Mouse (Mus musculus) thymus, adult 2 months (tissue): ENCODE measurements at regions not wholly inside any gene's neighbourhood (a gene's known extent, or its start where the extent isn't known, plus 50 kb on each side); places are given as distances from the start of the nearest gene placed in this dataset.

Experiments
- DNase-seq: peaks from one replicate; pipeline ENCODE4 v3.0.0; 2021
- H3K27ac ChIP-seq: fragments of 200-500 bp; 2 replicates; pipeline ENCODE4 v1.5.1; 2012; ENCODE audit warnings: low read length, control low read depth; ENCODE audit not compliant: control insufficient read depth, insufficient read depth
- H3K27me3 ChIP-seq: fragments of 200-500 bp; 2 replicates; pipeline ENCODE4 v1.6.1; 2012; ENCODE audit warnings: mild to moderate bottlenecking, low read length, moderate library complexity, mixed read lengths; ENCODE audit not compliant: control insufficient read depth, insufficient read depth
- H3K36me3 ChIP-seq: fragments of 200-500 bp; 2 replicates; pipeline ENCODE4 v1.6.1; 2012; ENCODE audit warnings: mild to moderate bottlenecking, low read length, moderate library complexity; ENCODE audit not compliant: control insufficient read depth, insufficient read depth
- H3K4me1 ChIP-seq: fragments of 200-500 bp; replicated peaks from 2 replicates; pipeline ENCODE4 v1.6.1; 2012; ENCODE audit warnings: low read length; ENCODE audit not compliant: control insufficient read depth, insufficient read depth
- H3K4me3 ChIP-seq: fragments of 200-500 bp; 2 replicates; pipeline ENCODE4 v1.5.1; 2012; ENCODE audit warnings: mild to moderate bottlenecking, low read length, control low read depth, moderate library complexity; ENCODE audit not compliant: control insufficient read depth, insufficient read depth
- CTCF ChIP-seq: fragments of 200-500 bp; IDR thresholded peaks from 2 replicates; pipeline ENCODE4 v1.5.1; 2012; ENCODE audit warnings: mild to moderate bottlenecking, control low read depth, low read length, moderate library complexity, borderline replicate concordance; ENCODE audit not compliant: control insufficient read depth, poor library complexity, insufficient read depth; ENCODE audit errors: extremely low read depth
- POLR2A ChIP-seq: fragments of 200-500 bp; IDR thresholded peaks from 2 replicates; pipeline ENCODE4 v1.6.1; 2012; ENCODE audit warnings: mild to moderate bottlenecking, low read length, control low read depth, moderate library complexity; ENCODE audit not compliant: control insufficient read depth, poor library complexity, insufficient read depth; ENCODE audit errors: extremely low read depth
- WGBS: fragments of 180-500 bp; shearing (Covaris S2); methylation state at CpG from one replicate; pipeline ENCODE4 v1.1.7; 2018; 5-methylcytosine and 5-hydroxymethylcytosine counted together

DNA sequence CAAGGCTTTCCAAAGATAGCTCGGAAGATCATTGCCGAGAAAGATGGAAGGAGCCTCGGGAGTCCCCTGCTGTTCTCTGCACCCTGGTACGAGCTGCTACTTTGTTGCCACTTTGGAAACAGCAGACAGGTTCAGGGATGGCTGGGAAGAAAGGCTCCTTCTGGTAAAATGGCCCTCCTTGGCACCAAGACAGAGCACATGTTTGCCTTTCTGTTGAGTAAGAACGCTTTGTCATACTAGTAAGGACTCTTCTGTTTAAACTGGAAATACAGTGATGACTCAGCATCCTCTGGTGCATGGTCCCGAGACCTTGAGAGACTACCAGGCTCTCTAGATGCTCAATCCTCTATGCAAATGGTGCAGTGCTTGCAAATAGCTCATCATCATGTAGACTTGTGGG is 118.2 kb upstream of the Dyrk2 start:
- 80% methylated on average over 6 of the region's 6 CpGs for WGBS
- no peak for DNase-seq
- Histone ChIP-seq H3K4me3 (no peak overlapping the region), H3K4me1 (peaks cover 4% of the 10 kb centered on the region; the same call in 1 of the 2 replicates), H3K36me3 (no peaks in the 10 kb centered on the region), H3K27me3 (no peaks in the 10 kb centered on the region), H3K27ac (no peak overlapping the region)
- TF ChIP-seq POLR2A (no peak), CTCF (no peak)

DNA sequence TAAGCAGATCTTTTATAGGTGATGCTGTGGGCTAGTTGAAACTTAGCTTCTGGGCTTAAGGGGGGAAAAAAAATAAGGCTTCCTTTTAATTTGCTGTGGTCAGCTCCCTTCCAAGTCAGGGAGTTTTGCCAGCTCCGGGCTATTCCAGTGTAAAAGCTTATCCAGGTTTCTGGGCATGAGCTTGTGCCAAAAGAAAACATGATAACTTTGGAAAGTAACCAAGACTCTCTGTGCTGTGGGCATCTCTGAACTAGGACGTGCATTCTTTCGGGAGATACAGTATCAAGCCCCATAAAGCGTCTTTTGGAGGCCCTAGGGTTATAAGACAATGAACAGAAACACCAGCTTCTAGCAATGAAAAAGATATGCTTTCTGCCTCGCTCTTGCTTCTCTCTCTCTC is 114.6 kb upstream of the Dyrk2 start:
- TF ChIP-seq POLR2A (no peak), CTCF (no peak)
- DNase-seq = no peak
- H3K4me3 ChIP-seq = no peak overlapping the region
- H3K27ac ChIP-seq = no peak overlapping the region
- WGBS = 97% methylated on average over 5 of the region's 5 CpGs
- no peaks in the 10 kb centered on the region for H3K27me3 ChIP-seq
- peaks cover 8% of the 10 kb centered on the region for H3K4me1 ChIP-seq
- H3K36me3 ChIP-seq = no peaks in the 10 kb centered on the region

DNA sequence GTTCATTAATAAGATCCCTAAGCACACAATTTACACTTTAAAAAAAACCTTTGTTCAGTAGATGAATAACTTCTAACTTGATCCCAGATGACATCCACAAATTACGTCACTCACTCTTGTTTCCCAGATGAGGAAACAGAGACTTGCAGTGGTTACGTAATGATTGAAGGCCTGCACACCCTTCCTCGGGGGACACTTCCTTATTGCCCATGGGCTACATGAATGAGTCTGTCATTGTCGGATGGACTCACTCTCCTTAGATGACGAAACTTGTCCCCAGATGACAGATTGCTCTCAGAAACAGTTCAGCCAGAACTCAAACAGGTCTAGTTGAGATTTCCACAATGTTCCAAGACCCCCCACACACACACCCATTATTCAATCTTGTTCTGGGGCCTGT is 111.4 kb upstream of the Dyrk2 start:
- DNase-seq = no peak
- Histone ChIP-seq H3K4me3 (no peak overlapping the region), H3K27ac (no peak overlapping the region), H3K36me3 (no peaks in the 10 kb centered on the region), H3K4me1 (peaks cover 34% of the 10 kb centered on the region), H3K27me3 (no peaks in the 10 kb centered on the region)
- 92% methylated on average over 5 of the region's 5 CpGs for WGBS
- TF ChIP-seq POLR2A (no peak), CTCF (no peak)

DNA sequence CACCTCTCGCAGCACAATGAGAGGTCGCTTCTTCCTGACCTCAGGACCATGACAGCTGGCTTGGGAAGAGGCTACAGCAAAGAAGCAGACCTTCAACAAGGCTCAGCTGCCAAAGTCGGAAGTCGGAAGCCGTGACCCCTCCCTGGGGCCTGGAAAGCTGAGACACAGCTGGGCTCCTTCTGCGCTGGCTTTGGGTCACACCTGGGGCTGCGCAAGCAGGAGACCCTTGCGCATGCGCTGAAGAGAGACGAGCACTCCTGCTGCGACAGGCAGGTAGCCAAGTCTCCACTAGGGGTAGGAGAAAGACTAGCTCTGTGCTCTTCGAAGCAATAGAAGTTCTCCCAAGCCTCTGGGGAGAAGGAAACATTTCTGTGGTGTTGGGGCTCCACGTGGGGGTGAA is 109.3 kb upstream of the Dyrk2 start:
- peaks cover 48% of the 10 kb centered on the region for H3K4me1 ChIP-seq
- H3K4me3 ChIP-seq = no peak overlapping the region
- H3K36me3 ChIP-seq = no peaks in the 10 kb centered on the region
- no peak overlapping the region; the same call in 1 of the 2 replicates for H3K27ac ChIP-seq
- no peaks in the 10 kb centered on the region for H3K27me3 ChIP-seq
- TF ChIP-seq CTCF (0 out of 2 replicates have a peak, but pooled peaks have one; percentile 57), POLR2A (no peak)
- 90% methylated on average over 13 of the region's 13 CpGs for WGBS
- DNase-seq = peak; percentile 58

DNA sequence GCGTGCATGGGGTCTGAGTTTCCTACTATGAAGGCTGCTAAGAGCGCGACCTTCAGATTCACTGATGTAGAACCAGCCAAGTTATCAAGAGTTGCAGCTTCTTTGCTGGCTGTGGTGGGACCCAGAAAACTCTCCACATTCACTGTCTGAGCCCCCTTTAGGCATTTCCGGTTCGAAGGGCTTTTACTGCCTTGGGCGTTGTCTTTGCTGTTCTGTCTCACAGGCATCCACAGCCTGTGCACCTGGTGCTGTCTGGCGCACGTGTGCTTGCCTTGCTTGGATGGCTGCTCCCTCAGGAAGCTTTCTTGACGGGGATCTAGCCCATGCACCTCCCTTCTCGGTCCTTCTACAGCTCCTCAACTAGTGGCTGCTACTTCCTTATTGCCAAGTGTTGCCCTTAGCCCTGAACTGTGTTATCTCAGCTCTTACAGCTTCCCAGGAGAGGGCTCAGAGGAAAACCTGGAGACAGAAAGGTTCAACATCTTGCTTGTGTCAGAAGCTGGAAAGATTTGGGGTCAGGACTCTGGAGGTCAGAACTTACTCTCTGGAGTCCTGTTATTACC is 108.3 kb upstream of the Dyrk2 start:
- H3K27ac ChIP-seq = peak overlapping the region; percentile 85
- no peak overlapping the region for H3K4me3 ChIP-seq
- peak; percentile 64 for DNase-seq
- 40% methylated on average over 10 of the region's 10 CpGs for WGBS
- no peaks in the 10 kb centered on the region for H3K27me3 ChIP-seq
- no peaks in the 10 kb centered on the region for H3K36me3 ChIP-seq
- TF ChIP-seq CTCF (no peak), POLR2A (no peak)
- peaks cover 48% of the 10 kb centered on the region for H3K4me1 ChIP-seq

DNA sequence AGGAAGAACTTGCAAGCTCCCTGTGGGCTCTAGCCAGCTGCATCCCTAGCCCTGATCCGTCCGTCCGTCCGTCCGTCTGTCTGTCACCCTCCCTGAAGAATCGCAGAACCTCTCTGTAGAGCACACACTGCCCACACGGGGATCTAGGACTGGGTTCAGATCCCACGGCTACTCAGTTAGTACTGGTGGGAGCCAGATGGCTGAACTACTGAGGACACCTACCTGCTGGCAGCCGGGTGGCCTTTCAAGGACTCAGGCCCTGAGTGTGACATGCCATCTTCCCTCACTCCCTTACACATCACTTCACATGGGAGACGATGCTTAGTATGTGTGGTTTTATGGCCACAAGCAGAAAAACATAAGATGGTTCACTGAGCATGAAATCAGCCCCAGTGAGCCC is 106.4 kb upstream of the Dyrk2 start:
- peaks cover 51% of the 10 kb centered on the region for H3K4me1 ChIP-seq
- peak overlapping the region; percentile 5; the same call in 1 of the 2 replicates for H3K27ac ChIP-seq
- 48% methylated on average over 10 of the region's 10 CpGs for WGBS
- no peak for DNase-seq
- TF ChIP-seq CTCF = no peak
- no peak for TF ChIP-seq POLR2A
- no peak overlapping the region for H3K4me3 ChIP-seq
- H3K36me3 ChIP-seq = no peaks in the 10 kb centered on the region
- no peaks in the 10 kb centered on the region for H3K27me3 ChIP-seq

DNA sequence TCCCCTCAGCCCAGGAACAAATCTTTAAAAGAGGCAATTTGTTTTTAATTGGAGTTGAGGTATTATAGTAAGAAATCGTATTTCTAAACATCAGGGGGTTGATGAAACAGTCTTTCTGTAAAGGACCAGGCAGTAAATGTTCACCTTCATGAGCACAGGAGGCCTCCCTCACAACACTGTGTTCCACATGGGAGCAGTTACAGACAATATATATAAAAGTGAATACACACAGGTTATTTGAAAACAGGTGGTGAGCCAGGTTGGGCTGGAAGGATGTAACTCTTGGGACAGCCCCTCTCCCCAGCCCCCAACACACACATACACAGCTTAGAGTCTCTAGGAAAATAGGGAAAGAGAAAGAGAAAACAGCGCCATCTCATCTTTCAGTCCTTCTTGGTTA is 105.8 kb upstream of the Dyrk2 start:
- no peak for DNase-seq
- Histone ChIP-seq H3K4me3 (no peak overlapping the region), H3K36me3 (no peaks in the 10 kb centered on the region), H3K27ac (peak overlapping the region; percentile 5; the same call in 1 of the 2 replicates), H3K27me3 (no peaks in the 10 kb centered on the region), H3K4me1 (peaks cover 54% of the 10 kb centered on the region)
- 88% methylated on average over 2 of the region's 2 CpGs for WGBS
- TF ChIP-seq POLR2A = no peak
- no peak for TF ChIP-seq CTCF
